Mouse (Mus musculus): Measurements from ENCODE around the gene Dnajc1.

DNA sequence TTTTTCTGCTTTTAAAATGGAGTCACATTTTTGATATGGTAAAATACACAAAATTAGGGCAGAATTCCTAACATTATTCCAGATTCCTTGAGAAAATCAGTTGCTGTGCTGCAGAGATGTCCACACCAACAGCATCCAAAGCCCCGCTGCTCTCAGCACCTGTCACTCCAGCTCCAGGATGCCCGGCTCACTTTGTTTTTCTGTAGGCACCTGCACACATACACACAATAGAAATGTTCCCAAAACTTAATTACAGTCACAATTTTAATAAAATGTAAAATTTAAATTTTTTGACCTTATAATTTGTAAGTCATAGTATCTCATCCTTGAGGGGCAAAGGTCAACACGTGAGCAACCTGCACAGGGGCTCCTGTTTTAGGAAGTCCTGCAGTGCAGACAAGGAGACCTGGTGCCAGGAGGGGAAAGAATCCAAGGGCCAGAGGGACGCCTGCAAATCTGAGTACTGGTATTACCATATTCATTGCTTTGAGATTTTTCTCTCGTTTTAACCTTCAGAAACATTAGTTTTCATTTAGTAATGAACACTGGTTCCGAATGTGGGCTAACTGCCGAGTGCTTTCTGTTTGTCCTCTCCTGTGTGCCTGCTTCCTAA is 183.3 kb downstream of the Dnajc1 start:
- TF ChIP-seq CTCF (IDR thresholded peaks at IDR 0.05; ENCODE audit: insufficient read depth, low read length): no peak
- TF ChIP-seq POLR2A (IDR thresholded peaks at IDR 0.05; ENCODE audit: borderline replicate concordance, extremely low read depth, low read depth, low read length): no peak

All from lung, adult 2 months (tissue).